Mouse (Mus musculus) lung, postnatal 0 days (tissue): Measurements from ENCODE around the gene Nupl1. TPM values are rescaled to one million over a fixed set of nuclear protein-coding genes. Genes with fewer than 3 reads are reported as not detected.

Experiments used
- ATAC-seq: fragments of 200-750 bp; cut with Nextera tagmentation; 2 replicates; pipeline ENCODE4 v1.8.0; 2017; ENCODE audit warnings: moderate library complexity
- DNase-seq: peaks from one replicate; pipeline ENCODE4 v3.0.0-alpha.2; 2016; ENCODE audit warnings: low spot score
- H3K27ac ChIP-seq: fragments of 300-500 bp; sonication (generic); 2 replicates; pipeline ENCODE4 v1.5.1; 2014; ENCODE audit warnings: antibody characterized with exemption, mild to moderate bottlenecking, low read length, mixed read lengths
- H3K27me3 ChIP-seq: fragments of 300-500 bp; sonication (generic); replicated peaks from 2 replicates; pipeline ENCODE4 v1.6.1; 2014; ENCODE audit warnings: low read length, mixed read lengths; ENCODE audit not compliant: insufficient read depth
- H3K36me3 ChIP-seq: fragments of 300-500 bp; sonication (generic); 2 replicates; pipeline ENCODE4 v1.6.1; 2014; ENCODE audit warnings: low read length, mixed read lengths; ENCODE audit not compliant: insufficient read depth
- H3K4me1 ChIP-seq: fragments of 300-500 bp; sonication (generic); 2 replicates; pipeline ENCODE4 v1.6.1; 2014; ENCODE audit warnings: antibody characterized with exemption, low read depth, low read length, mixed read lengths; ENCODE audit not compliant: insufficient read depth
- H3K4me2 ChIP-seq: fragments of 300-500 bp; sonication (generic); replicated peaks from 2 replicates; pipeline ENCODE4 v1.6.1; 2014; ENCODE audit warnings: low read depth, mild to moderate bottlenecking, low read length, moderate library complexity, mixed read lengths
- H3K4me3 ChIP-seq: fragments of 300-500 bp; sonication (generic); 2 replicates; pipeline ENCODE4 v1.5.1; 2014; ENCODE audit warnings: low read depth, low read length
- H3K9ac ChIP-seq: fragments of 300-500 bp; sonication (generic); replicated peaks from 2 replicates; pipeline ENCODE4 v1.6.1; 2014; ENCODE audit warnings: low read depth, mild to moderate bottlenecking
- H3K9me3 ChIP-seq: fragments of 300-500 bp; sonication (generic); 2 replicates; pipeline ENCODE4 v1.6.1; 2016; ENCODE audit warnings: low read length, mixed read lengths
- CTCF ChIP-seq: IDR thresholded peaks from 2 replicates; pipeline ENCODE4 v1.5.1; 2016; ENCODE audit warnings: antibody characterized with exemption, mild to moderate bottlenecking
- EP300 ChIP-seq: IDR thresholded peaks from 2 replicates; pipeline ENCODE4 v1.6.1; 2016; ENCODE audit warnings: antibody characterized with exemption, mild to moderate bottlenecking, control low read depth
- WGBS: fragments of 180-500 bp; shearing (Covaris S2); extraction: QIAGEN DNeasy Blood & Tissue Kit; methylation state at CpG from one replicate; pipeline ENCODE4 v1.1.7; 2014; 5-methylcytosine and 5-hydroxymethylcytosine counted together
- microRNA counts: library from miRNA; unstranded; fragments of <30 nt; microRNA quantifications from one replicate; lab custom pipeline; 2015
- microRNA-seq: library from miRNA; unstranded; fragments of <30 nt; microRNA quantifications from one replicate; pipeline ENCODE4, GENCODE M21; 2016
- polyA plus RNA-seq: library from polyadenylated mRNA; unstranded; fragments of >200 nt; fragmentation: Nextera tagmentation; extraction: Ambion mirVana; gene quantifications from 2 replicates; pipeline ENCODE4 v1.2.1, GENCODE M21; 2015

Nupl1 gene
- polyA plus RNA-seq, 1 experiment from 2014 or later, result not detected

DNA sequence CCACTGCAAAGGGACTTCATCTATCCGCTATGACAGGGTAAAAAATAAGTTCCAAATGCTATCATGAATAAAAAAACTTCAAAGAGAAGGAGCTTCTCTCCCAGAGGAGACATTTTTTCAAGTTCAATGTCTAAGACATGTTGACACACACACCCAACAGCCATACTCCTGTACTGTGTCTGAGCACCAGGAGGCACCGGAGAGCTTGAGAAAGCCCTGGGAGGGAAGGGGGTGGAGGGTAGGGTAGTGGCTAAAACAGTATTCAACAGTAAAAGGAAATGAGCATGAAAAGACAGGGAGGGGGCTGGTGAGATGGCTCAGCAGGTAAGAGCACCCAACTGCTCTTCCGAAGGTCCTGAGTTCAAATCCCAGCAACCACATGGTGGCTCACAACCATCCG is 112.9 kb downstream of the Nupl1 start:
- TF ChIP-seq EP300 (no peak), CTCF (peak; percentile 3; the same call in 1 of the 2 replicates)
- Histone ChIP-seq H3K4me3 (no peak overlapping the region), H3K4me1 (no peaks in the 10 kb centered on the region), H3K27me3 (no peaks in the 10 kb centered on the region), H3K9me3 (no peaks in the 10 kb centered on the region), H3K4me2 (no peak overlapping the region), H3K36me3 (no peaks in the 10 kb centered on the region), H3K9ac (no peak overlapping the region), H3K27ac (no peak overlapping the region)
- DNase-seq, result no peak
- WGBS, result 92% methylated on average over 3 of the region's 4 CpGs
- ATAC-seq, result no peak

DNA sequence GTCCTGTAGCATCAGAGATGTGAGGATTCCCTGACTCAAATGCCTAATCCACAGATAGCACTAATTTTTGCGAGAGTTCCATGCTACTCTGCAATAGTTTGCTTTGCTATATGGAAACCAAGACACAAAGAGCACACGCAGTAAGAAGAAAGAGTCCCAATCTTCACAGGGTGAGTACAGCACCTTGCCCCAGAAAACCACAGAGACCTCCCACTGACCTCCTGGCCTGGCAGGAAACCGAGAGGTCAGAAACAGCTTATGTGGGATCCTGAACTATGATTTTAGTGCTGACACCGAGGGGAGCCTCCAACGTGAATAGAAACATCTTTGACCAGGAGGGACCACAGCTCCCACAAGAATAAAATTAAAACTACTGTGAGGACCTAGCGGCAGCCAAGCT is 113.4 kb downstream of the Nupl1 start:
- H3K4me2 ChIP-seq, result no peak overlapping the region
- H3K27me3 ChIP-seq, result no peaks in the 10 kb centered on the region
- no peak overlapping the region for H3K4me3 ChIP-seq
- no peak overlapping the region for H3K9ac ChIP-seq
- no peaks in the 10 kb centered on the region for H3K4me1 ChIP-seq
- ATAC-seq (no peak), DNase-seq (no peak)
- 67% methylated on average over 6 of the region's 6 CpGs for WGBS
- H3K36me3 ChIP-seq, result no peaks in the 10 kb centered on the region
- H3K27ac ChIP-seq, result no peak overlapping the region
- TF ChIP-seq CTCF, result no peak
- no peak for TF ChIP-seq EP300
- H3K9me3 ChIP-seq, result no peaks in the 10 kb centered on the region

DNA sequence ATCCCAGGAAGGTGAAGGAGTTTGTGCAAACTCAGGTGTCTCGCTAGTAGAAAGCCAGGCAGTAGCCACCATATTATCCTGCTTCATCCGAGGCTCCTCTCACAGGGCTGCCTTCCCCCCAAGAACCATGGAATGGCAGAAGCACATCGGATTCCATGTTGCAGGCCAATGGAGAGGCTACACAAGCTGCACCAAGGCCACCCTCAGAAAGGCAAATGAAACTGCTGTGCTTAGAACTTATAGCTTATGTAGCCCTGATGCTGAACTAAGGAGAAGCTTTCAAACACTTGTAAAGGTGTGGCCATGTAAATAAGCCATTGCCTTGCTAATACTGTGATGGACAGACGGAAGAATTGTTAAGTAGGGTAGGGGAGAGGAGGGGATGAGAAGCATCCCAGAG is 115.4 kb downstream of the Nupl1 start:
- Histone ChIP-seq H3K9me3 (no peaks in the 10 kb centered on the region), H3K27me3 (no peaks in the 10 kb centered on the region), H3K9ac (no peak overlapping the region), H3K36me3 (no peaks in the 10 kb centered on the region), H3K4me1 (no peaks in the 10 kb centered on the region), H3K4me2 (no peak overlapping the region), H3K27ac (no peak overlapping the region), H3K4me3 (no peak overlapping the region)
- no peak for DNase-seq
- no peak for TF ChIP-seq EP300
- no peak for TF ChIP-seq CTCF
- 85% methylated on average over 4 of the region's 4 CpGs for WGBS
- no peak for ATAC-seq

DNA sequence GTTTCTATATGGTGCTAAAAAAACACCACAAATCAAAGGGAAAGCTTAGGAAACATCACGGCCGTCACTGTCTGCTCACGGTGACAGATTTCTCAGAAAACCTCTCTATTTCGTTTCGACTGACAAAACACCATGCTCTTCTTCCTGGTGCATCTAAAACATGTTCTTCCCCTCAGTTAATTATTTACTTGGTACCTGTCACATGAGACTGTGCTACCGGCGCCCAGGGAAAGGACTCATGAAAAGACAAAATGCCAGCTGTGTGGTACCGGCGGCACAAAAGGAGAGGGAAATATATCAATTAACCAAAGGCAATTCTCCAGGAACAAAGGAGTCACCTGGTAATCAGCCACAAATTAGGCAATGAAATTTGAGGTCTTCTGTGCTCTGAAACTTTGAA is 116.5 kb downstream of the Nupl1 start:
- 77% methylated on average over 9 of the region's 9 CpGs for WGBS
- Histone ChIP-seq H3K9ac (no peak overlapping the region), H3K27ac (no peak overlapping the region), H3K4me3 (no peak overlapping the region), H3K9me3 (no peaks in the 10 kb centered on the region), H3K27me3 (no peaks in the 10 kb centered on the region), H3K4me2 (no peak overlapping the region), H3K36me3 (no peaks in the 10 kb centered on the region), H3K4me1 (no peaks in the 10 kb centered on the region)
- ATAC-seq, result no peak
- DNase-seq, result no peak
- TF ChIP-seq EP300 (no peak), CTCF (no peak)

MicroRNAs encoded within 50 kb of the gene (microRNA counts, 519-probe panel; counts per million panel counts)
- not detected for microRNA mmu-miR-719 (lab: Ali Mortazavi, UCI)

Small RNA genes within 50 kb of the gene (microRNA-seq; reads per million reads assigned to microRNA genes)
- not detected for gene Mir719

Other genes starting within 250 kb of the Nupl1 start
- gene Atp8a2, start 54.3 kb downstream of the Nupl1 start, polyA plus RNA-seq, result 0.25 and 0.54 TPM in 2 replicates
- 19.6 and 22.5 TPM in 2 replicates for gene Gm49336, start 76 bp upstream of the Nupl1 start, polyA plus RNA-seq
- gene Mtmr6, start 13.8 kb upstream of the Nupl1 start, polyA plus RNA-seq, result 39.7 and 42.7 TPM in 2 replicates
- gene Amer2, start 121.8 kb upstream of the Nupl1 start, polyA plus RNA-seq, result 0.17 and 0.26 TPM in 2 replicates